Mouse (Mus musculus): ENCODE results near the gene Trpm8. TPM values are rescaled to one million over a fixed set of nuclear protein-coding genes. Genes with fewer than 3 reads are reported as not detected.

Gene Trpm8
- polyA plus RNA-seq, 1 experiment = not detected

- no peak overlapping the region for H3K4me3 ChIP-seq (replicated peaks)
- H3K4me1 ChIP-seq (ENCODE audit: control insufficient read depth) = no peaks in the 10 kb centered on the region
- no peaks in the 10 kb centered on the region for H3K27me3 ChIP-seq (ENCODE audit: control insufficient read depth)
- no peaks in the 10 kb centered on the region for H3K9me3 ChIP-seq (ENCODE audit: control insufficient read depth, low read length)
- H3K36me3 ChIP-seq (ENCODE audit: control insufficient read depth) = no peaks in the 10 kb centered on the region
- TF ChIP-seq GATA1 (IDR thresholded peaks at IDR 0.05; ENCODE audit: low read length) (no peak), TAL1 (IDR thresholded peaks at IDR 0.05; ENCODE audit: low read length) (no peak)
These were observed 44.7 kb downstream of the Trpm8 start for GRCm38 (mm10) chr1:88322146-88322545.

DNA sequence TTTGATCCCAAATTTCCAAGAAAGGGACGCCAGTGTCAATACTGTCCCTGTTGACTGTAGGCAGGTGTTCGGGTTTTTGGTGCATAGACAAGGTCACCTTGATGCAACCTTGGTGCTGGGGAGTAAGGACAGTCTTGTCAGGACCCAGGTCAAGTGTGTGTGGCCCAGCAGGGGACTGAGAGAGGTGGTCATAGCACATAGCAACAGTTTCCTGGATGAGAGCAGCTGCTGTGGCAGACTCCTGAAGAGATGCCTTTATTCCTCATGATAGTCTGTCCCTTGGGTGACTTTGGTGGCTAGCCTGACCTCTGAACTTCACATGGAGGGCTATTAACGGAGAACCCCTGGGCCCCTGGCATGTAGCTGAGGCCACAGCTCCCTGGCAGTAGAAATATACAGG lies 45.6 kb downstream of the Trpm8 start:
- Histone ChIP-seq H3K36me3 (ENCODE audit: control insufficient read depth) (no peaks in the 10 kb centered on the region), H3K9me3 (ENCODE audit: control insufficient read depth, low read length) (no peaks in the 10 kb centered on the region), H3K4me1 (ENCODE audit: control insufficient read depth) (no peaks in the 10 kb centered on the region), H3K4me3 (replicated peaks) (no peak overlapping the region), H3K27me3 (ENCODE audit: control insufficient read depth) (no peaks in the 10 kb centered on the region)
- TF ChIP-seq TAL1 (IDR thresholded peaks at IDR 0.05; ENCODE audit: low read length) = no peak
- no peak for TF ChIP-seq GATA1 (IDR thresholded peaks at IDR 0.05; ENCODE audit: low read length)

DNA sequence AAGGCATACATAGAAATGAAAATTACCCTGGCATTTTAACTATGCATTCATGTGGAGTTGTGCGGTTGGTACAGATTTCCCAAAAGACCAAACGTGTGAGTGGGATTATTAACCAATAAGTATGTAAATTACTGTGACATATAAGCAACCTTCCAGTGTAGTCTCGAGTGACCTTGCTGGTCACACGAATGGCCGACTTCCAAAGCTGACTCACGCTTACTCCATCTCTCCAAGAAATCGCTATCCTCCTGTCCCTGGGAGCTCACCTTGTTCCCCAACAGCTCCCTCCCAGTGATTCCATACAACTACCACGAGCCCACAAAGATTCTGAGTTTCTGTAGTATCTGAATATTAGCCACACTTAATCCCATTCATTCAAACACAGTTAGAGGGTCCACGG lies 62.0 kb downstream of the Trpm8 start:
- Histone ChIP-seq H3K4me1 (ENCODE audit: control insufficient read depth) (no peaks in the 10 kb centered on the region), H3K36me3 (ENCODE audit: control insufficient read depth) (no peaks in the 10 kb centered on the region), H3K4me3 (replicated peaks) (no peak overlapping the region), H3K9me3 (ENCODE audit: control insufficient read depth, low read length) (no peaks in the 10 kb centered on the region), H3K27me3 (ENCODE audit: control insufficient read depth) (no peaks in the 10 kb centered on the region)
- TF ChIP-seq GATA1 (IDR thresholded peaks at IDR 0.05; ENCODE audit: low read length) (no peak), TAL1 (IDR thresholded peaks at IDR 0.05; ENCODE audit: low read length) (no peak)

DNA sequence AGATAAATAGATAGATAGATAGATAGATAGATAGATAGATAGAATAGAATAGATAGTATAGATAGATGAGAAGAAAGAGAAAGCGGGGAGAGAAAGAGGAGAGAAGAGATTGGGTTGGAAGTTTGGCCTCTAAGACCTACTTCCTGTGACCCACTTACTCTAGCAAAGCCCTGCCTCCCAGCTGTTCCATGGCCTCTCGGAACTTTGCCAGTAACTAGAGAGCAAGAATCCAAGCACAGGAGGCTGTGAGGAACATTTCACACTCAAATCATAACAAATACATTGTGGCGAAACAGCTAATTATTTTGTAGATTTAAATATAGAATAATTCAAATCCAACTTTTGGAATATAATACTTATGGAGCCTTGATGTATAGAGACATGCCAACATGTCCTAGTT lies 65.2 kb downstream of the Trpm8 start:
- Histone ChIP-seq H3K4me3 (replicated peaks) (no peak overlapping the region), H3K36me3 (ENCODE audit: control insufficient read depth) (no peaks in the 10 kb centered on the region), H3K27me3 (ENCODE audit: control insufficient read depth) (no peaks in the 10 kb centered on the region), H3K9me3 (ENCODE audit: control insufficient read depth, low read length) (no peaks in the 10 kb centered on the region), H3K4me1 (ENCODE audit: control insufficient read depth) (no peaks in the 10 kb centered on the region)
- TF ChIP-seq GATA1 (IDR thresholded peaks at IDR 0.05; ENCODE audit: low read length) (no peak), TAL1 (IDR thresholded peaks at IDR 0.05; ENCODE audit: low read length) (no peak)

GRCm38 (mm10) chr1:88345580-88345979 lies 68.1 kb downstream of the Trpm8 start:
- Histone ChIP-seq H3K4me1 (ENCODE audit: control insufficient read depth) (no peaks in the 10 kb centered on the region), H3K4me3 (replicated peaks) (no peak overlapping the region), H3K36me3 (ENCODE audit: control insufficient read depth) (no peaks in the 10 kb centered on the region), H3K9me3 (ENCODE audit: control insufficient read depth, low read length) (no peaks in the 10 kb centered on the region), H3K27me3 (ENCODE audit: control insufficient read depth) (no peaks in the 10 kb centered on the region)
- no peak for TF ChIP-seq TAL1 (IDR thresholded peaks at IDR 0.05; ENCODE audit: low read length)
- no peak for TF ChIP-seq GATA1 (IDR thresholded peaks at IDR 0.05; ENCODE audit: low read length)

GRCm38 (mm10) chr1:88348496-88349005 lies 71.1 kb downstream of the Trpm8 start:
- Histone ChIP-seq H3K36me3 (ENCODE audit: control insufficient read depth) (no peaks in the 10 kb centered on the region), H3K9me3 (ENCODE audit: control insufficient read depth, low read length) (no peaks in the 10 kb centered on the region), H3K4me1 (ENCODE audit: control insufficient read depth) (no peaks in the 10 kb centered on the region), H3K4me3 (replicated peaks) (no peak overlapping the region), H3K27me3 (ENCODE audit: control insufficient read depth) (no peaks in the 10 kb centered on the region)
- TF ChIP-seq TAL1 (IDR thresholded peaks at IDR 0.05; ENCODE audit: low read length) = no peak
- TF ChIP-seq GATA1 (IDR thresholded peaks at IDR 0.05; ENCODE audit: low read length) = no peak

DNA sequence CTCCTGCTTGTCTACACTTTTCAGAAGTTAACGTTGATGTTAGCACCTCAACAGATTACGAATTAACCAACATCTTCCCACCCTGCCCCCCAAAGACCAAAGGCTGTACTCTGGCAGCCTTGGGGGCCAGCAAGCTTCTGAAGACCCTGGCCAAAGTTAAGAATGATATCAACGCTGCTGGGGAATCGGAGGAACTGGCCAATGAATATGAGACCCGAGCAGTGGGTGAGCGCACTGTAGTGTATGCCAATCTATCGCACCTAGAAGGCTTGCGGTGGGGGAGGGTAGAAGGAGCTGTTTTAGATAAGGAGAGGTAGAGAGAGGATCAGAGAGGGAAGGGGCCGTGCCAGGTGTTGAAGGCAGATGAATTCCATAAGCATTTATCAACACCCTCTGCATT lies 73.3 kb downstream of the Trpm8 start:
- Histone ChIP-seq H3K4me3 (replicated peaks) (no peak overlapping the region), H3K4me1 (ENCODE audit: control insufficient read depth) (no peaks in the 10 kb centered on the region), H3K36me3 (ENCODE audit: control insufficient read depth) (no peaks in the 10 kb centered on the region), H3K9me3 (ENCODE audit: control insufficient read depth, low read length) (no peaks in the 10 kb centered on the region), H3K27me3 (ENCODE audit: control insufficient read depth) (no peaks in the 10 kb centered on the region)
- TF ChIP-seq TAL1 (IDR thresholded peaks at IDR 0.05; ENCODE audit: low read length) = no peak
- no peak for TF ChIP-seq GATA1 (IDR thresholded peaks at IDR 0.05; ENCODE audit: low read length)

GRCm38 (mm10) chr1:88355025-88355424 lies 77.6 kb downstream of the Trpm8 start:
- TF ChIP-seq TAL1 (IDR thresholded peaks at IDR 0.05; ENCODE audit: low read length) (no peak), GATA1 (IDR thresholded peaks at IDR 0.05; ENCODE audit: low read length) (no peak)
- Histone ChIP-seq H3K4me3 (replicated peaks) (no peak overlapping the region), H3K27me3 (ENCODE audit: control insufficient read depth) (no peaks in the 10 kb centered on the region), H3K36me3 (ENCODE audit: control insufficient read depth) (no peaks in the 10 kb centered on the region), H3K9me3 (ENCODE audit: control insufficient read depth, low read length) (no peaks in the 10 kb centered on the region), H3K4me1 (ENCODE audit: control insufficient read depth) (no peaks in the 10 kb centered on the region)

- H3K4me1 ChIP-seq (ENCODE audit: control insufficient read depth) = no peaks in the 10 kb centered on the region
- no peaks in the 10 kb centered on the region for H3K9me3 ChIP-seq (ENCODE audit: control insufficient read depth, low read length)
- H3K36me3 ChIP-seq (ENCODE audit: control insufficient read depth) = no peaks in the 10 kb centered on the region
- no peaks in the 10 kb centered on the region for H3K27me3 ChIP-seq (ENCODE audit: control insufficient read depth)
- no peak overlapping the region for H3K4me3 ChIP-seq (replicated peaks)
- TF ChIP-seq GATA1 (IDR thresholded peaks at IDR 0.05; ENCODE audit: low read length) = no peak
- TF ChIP-seq TAL1 (IDR thresholded peaks at IDR 0.05; ENCODE audit: low read length) = no peak
These were observed 78.2 kb downstream of the Trpm8 start for GRCm38 (mm10) chr1:88355681-88356080.

DNA sequence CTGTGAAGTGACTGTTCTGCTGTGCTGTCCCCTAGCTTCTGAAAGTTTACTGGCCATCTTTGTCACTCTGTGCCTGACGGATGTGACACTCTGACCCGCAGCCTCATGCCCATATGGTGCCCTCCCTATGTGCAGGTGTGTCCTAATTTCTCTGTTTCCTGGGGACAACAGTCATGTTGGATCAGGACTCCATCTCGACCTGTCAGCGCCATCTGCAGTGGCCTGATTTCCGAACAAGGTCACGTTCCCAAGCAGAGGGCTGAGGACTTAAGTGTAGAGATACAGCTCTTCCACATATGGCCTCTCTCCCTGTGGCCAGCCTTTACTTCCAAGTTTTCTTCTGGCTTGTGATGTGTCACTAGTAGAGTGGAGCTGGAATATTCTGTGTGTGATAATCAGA lies 79.2 kb downstream of the Trpm8 start:
- TF ChIP-seq GATA1 (IDR thresholded peaks at IDR 0.05; ENCODE audit: low read length) (no peak), TAL1 (IDR thresholded peaks at IDR 0.05; ENCODE audit: low read length) (no peak)
- H3K27me3 ChIP-seq (ENCODE audit: control insufficient read depth) = no peaks in the 10 kb centered on the region

More for the DNA sequence above, 79.2 kb downstream of the Trpm8 start:
- Histone ChIP-seq H3K9me3 (ENCODE audit: control insufficient read depth, low read length) (no peaks in the 10 kb centered on the region), H3K4me1 (ENCODE audit: control insufficient read depth) (no peaks in the 10 kb centered on the region), H3K4me3 (replicated peaks) (no peak overlapping the region), H3K36me3 (ENCODE audit: control insufficient read depth) (no peaks in the 10 kb centered on the region)
